Mouse (Mus musculus) midbrain, embryonic 11.5 days (tissue): ENCODE results near the gene Itga6. TPM values are rescaled to one million over a fixed set of nuclear protein-coding genes. Genes with fewer than 3 reads are reported as not detected.
A peak's percentile ranks its signal among the peaks of the same experiment; 100 is the strongest.

Experiments
- ATAC-seq: fragments of 200-750 bp; cut with Nextera tagmentation; 2 replicates; pipeline ENCODE4 v1.8.0; 2017; ENCODE audit warnings: moderate TSS enrichment, moderate library complexity; ENCODE audit not compliant: low FRiP score
- DNase-seq: peaks from one replicate; pipeline ENCODE4 v3.0.0; 2015; ENCODE audit warnings: low spot score; ENCODE audit errors: missing footprints
- H3K27ac ChIP-seq: fragments of 300-500 bp; sonication (generic); 2 replicates; pipeline ENCODE4 v1.5.1; 2014; ENCODE audit warnings: low read depth, low read length
- H3K27me3 ChIP-seq: fragments of 300-500 bp; sonication (generic); 2 replicates; pipeline ENCODE4 v1.6.1; 2014; ENCODE audit warnings: mild to moderate bottlenecking, low read length, moderate library complexity, mixed read lengths; ENCODE audit not compliant: control insufficient read depth, insufficient read depth
- H3K36me3 ChIP-seq: fragments of 300-500 bp; sonication (generic); 2 replicates; pipeline ENCODE4 v1.6.1; 2014; ENCODE audit warnings: mild to moderate bottlenecking, low read length, moderate library complexity, mixed read lengths; ENCODE audit not compliant: control insufficient read depth, insufficient read depth
- H3K4me1 ChIP-seq: fragments of 300-500 bp; sonication (generic); 2 replicates; pipeline ENCODE4 v1.6.1; 2014; ENCODE audit warnings: low read length; ENCODE audit not compliant: control insufficient read depth, insufficient read depth
- H3K4me2 ChIP-seq: fragments of 300-500 bp; sonication (generic); 2 replicates; pipeline ENCODE4 v1.6.1; 2014; ENCODE audit warnings: mild to moderate bottlenecking, moderate library complexity
- H3K4me3 ChIP-seq: fragments of 300-500 bp; sonication (generic); 2 replicates; pipeline ENCODE4 v1.5.1; 2014; ENCODE audit warnings: low read depth, low read length
- H3K9ac ChIP-seq: fragments of 300-500 bp; sonication (generic); 2 replicates; pipeline ENCODE4 v1.6.1; 2014; ENCODE audit warnings: low read length
- H3K9me3 ChIP-seq: fragments of 300-500 bp; sonication (generic); 2 replicates; pipeline ENCODE4 v1.6.1; 2016; ENCODE audit warnings: low read length; ENCODE audit not compliant: control insufficient read depth
- WGBS: fragments of 180-500 bp; shearing (Covaris S2); extraction: QIAGEN DNeasy Blood & Tissue Kit; methylation state at CpG from one replicate; pipeline ENCODE4 v1.1.7; 2014; 5-methylcytosine and 5-hydroxymethylcytosine counted together
- polyA plus RNA-seq: library from polyadenylated mRNA; unstranded; fragments of >200 nt; fragmentation: Nextera tagmentation; extraction: Ambion mirVana; gene quantifications from 2 replicates; pipeline ENCODE4 v1.2.1, GENCODE M21; 2014

Itga6 gene
- polyA plus RNA-seq, 1 experiment from 2014 or later = 28.7 TPM

- Histone ChIP-seq H3K4me1 (peaks cover 11% of the 10 kb centered on the region; the same call in 1 of the 2 replicates), H3K36me3 (no peaks in the 10 kb centered on the region), H3K27ac (no peak overlapping the region; the same call in 1 of the 2 replicates), H3K9ac (peak overlapping the region; percentile 86), H3K4me2 (peak overlapping the region; percentile 98), H3K27me3 (no peaks in the 10 kb centered on the region; the same call in 1 of the 2 replicates), H3K4me3 (peak overlapping the region; percentile 77), H3K9me3 (no peaks in the 10 kb centered on the region)
- peak; percentile 93 for DNase-seq
- peak; percentile 91 for ATAC-seq
- under 1% methylated on average over 43 of the region's 61 CpGs for WGBS
These were observed 41.3 kb downstream of the Itga6 start for GRCm38 (mm10) chr2:71786591-71787155.

GRCm38 (mm10) chr2:71787156-71787590 lies 41.8 kb downstream of the Itga6 start:
- Histone ChIP-seq H3K9me3 (no peaks in the 10 kb centered on the region), H3K4me3 (peak overlapping the region; percentile 77), H3K4me1 (peaks cover 11% of the 10 kb centered on the region; the same call in 1 of the 2 replicates), H3K27me3 (no peaks in the 10 kb centered on the region; the same call in 1 of the 2 replicates), H3K9ac (peak overlapping the region; percentile 86), H3K36me3 (no peaks in the 10 kb centered on the region), H3K4me2 (peak overlapping the region; percentile 98), H3K27ac (no peak overlapping the region; the same call in 1 of the 2 replicates)
- ATAC-seq (peak; percentile 83), DNase-seq (peak; percentile 97)
- WGBS = 0% methylated on average over 37 of the region's 40 CpGs

GRCm38 (mm10) chr2:71787591-71788460 lies 42.4 kb downstream of the Itga6 start:
- Histone ChIP-seq H3K27me3 (no peaks in the 10 kb centered on the region; the same call in 1 of the 2 replicates), H3K4me1 (peaks cover 11% of the 10 kb centered on the region; the same call in 1 of the 2 replicates), H3K9me3 (no peaks in the 10 kb centered on the region), H3K4me2 (peak overlapping the region; percentile 98), H3K9ac (peak overlapping the region; percentile 86), H3K36me3 (no peaks in the 10 kb centered on the region), H3K4me3 (peak overlapping the region; percentile 77), H3K27ac (no peak overlapping the region; the same call in 1 of the 2 replicates)
- ATAC-seq (peak; percentile 17; the same call in 1 of the 2 replicates), DNase-seq (peak; percentile 95)
- WGBS = 1% methylated on average over 32 of the region's 32 CpGs

GRCm38 (mm10) chr2:71790752-71791151 lies 45.3 kb downstream of the Itga6 start:
- no peak overlapping the region for H3K4me2 ChIP-seq
- WGBS = 83% methylated on average over 5 of the region's 5 CpGs
- no peaks in the 10 kb centered on the region for H3K9me3 ChIP-seq
- ATAC-seq (no peak), DNase-seq (no peak)
- no peak overlapping the region for H3K27ac ChIP-seq
- no peak overlapping the region for H3K4me3 ChIP-seq
- H3K4me1 ChIP-seq = peaks cover 11% of the 10 kb centered on the region; the same call in 1 of the 2 replicates
- H3K36me3 ChIP-seq = no peaks in the 10 kb centered on the region
- no peak overlapping the region for H3K9ac ChIP-seq
- no peaks in the 10 kb centered on the region for H3K27me3 ChIP-seq

- H3K9me3 ChIP-seq = no peaks in the 10 kb centered on the region
- no peak overlapping the region for H3K4me3 ChIP-seq
- H3K36me3 ChIP-seq = no peaks in the 10 kb centered on the region
- no peak overlapping the region for H3K27ac ChIP-seq
- 89% methylated on average over 2 of the region's 2 CpGs for WGBS
- ATAC-seq (no peak), DNase-seq (no peak)
- H3K4me2 ChIP-seq = no peak overlapping the region
- no peaks in the 10 kb centered on the region for H3K27me3 ChIP-seq
- H3K9ac ChIP-seq = no peak overlapping the region
- peaks cover 11% of the 10 kb centered on the region; the same call in 1 of the 2 replicates for H3K4me1 ChIP-seq
These were observed 45.8 kb downstream of the Itga6 start for GRCm38 (mm10) chr2:71791203-71791602.

- no peak overlapping the region for H3K27ac ChIP-seq
- H3K36me3 ChIP-seq = no peaks in the 10 kb centered on the region
- H3K9ac ChIP-seq = no peak overlapping the region
- no peak overlapping the region for H3K4me2 ChIP-seq
- H3K4me1 ChIP-seq = no peaks in the 10 kb centered on the region
- H3K27me3 ChIP-seq = no peaks in the 10 kb centered on the region
- no peak overlapping the region for H3K4me3 ChIP-seq
- WGBS = 74% methylated on average over 6 of the region's 6 CpGs
- no peak for DNase-seq
- ATAC-seq = no peak
- H3K9me3 ChIP-seq = no peaks in the 10 kb centered on the region
These were observed 48.7 kb downstream of the Itga6 start for GRCm38 (mm10) chr2:71794139-71794538.

- WGBS = 76% methylated on average over 6 of the region's 6 CpGs
- H3K9me3 ChIP-seq = no peaks in the 10 kb centered on the region
- no peak overlapping the region for H3K9ac ChIP-seq
- no peaks in the 10 kb centered on the region for H3K36me3 ChIP-seq
- H3K27me3 ChIP-seq = no peaks in the 10 kb centered on the region
- no peak overlapping the region for H3K27ac ChIP-seq
- no peak for DNase-seq
- H3K4me3 ChIP-seq = no peak overlapping the region
- no peaks in the 10 kb centered on the region for H3K4me1 ChIP-seq
- no peak overlapping the region for H3K4me2 ChIP-seq
- ATAC-seq = no peak
These were observed 51.4 kb downstream of the Itga6 start for GRCm38 (mm10) chr2:71796787-71797186.

- WGBS = 82% methylated on average over 6 of the region's 6 CpGs
- Histone ChIP-seq H3K4me3 (no peak overlapping the region), H3K9me3 (no peaks in the 10 kb centered on the region), H3K4me1 (no peaks in the 10 kb centered on the region), H3K9ac (no peak overlapping the region), H3K27me3 (no peaks in the 10 kb centered on the region), H3K4me2 (no peak overlapping the region), H3K27ac (no peak overlapping the region), H3K36me3 (no peaks in the 10 kb centered on the region)
- ATAC-seq (no peak), DNase-seq (no peak)
These were observed 55.4 kb downstream of the Itga6 start for GRCm38 (mm10) chr2:71800798-71801197.

GRCm38 (mm10) chr2:71801691-71802090 lies 56.3 kb downstream of the Itga6 start:
- 68% methylated on average over 7 of the region's 7 CpGs for WGBS

More at GRCm38 (mm10) chr2:71801691-71802090, 56.3 kb downstream of the Itga6 start:
- Histone ChIP-seq H3K4me2 (no peak overlapping the region), H3K27ac (no peak overlapping the region), H3K9ac (no peak overlapping the region), H3K27me3 (no peaks in the 10 kb centered on the region), H3K9me3 (no peaks in the 10 kb centered on the region), H3K36me3 (no peaks in the 10 kb centered on the region), H3K4me3 (no peak overlapping the region), H3K4me1 (no peaks in the 10 kb centered on the region)
- ATAC-seq (no peak), DNase-seq (no peak)
